Mouse (Mus musculus) spleen, postnatal 4 days (tissue): ENCODE measurements at regions not wholly inside any gene's neighbourhood (a gene's known extent, or its start where the extent isn't known, plus 50 kb on each side); places are given as distances from the start of the nearest gene placed in this dataset.
"Not testable (repeated sequence)": the region's sequence is repeated elsewhere in the genome, so short reads cannot be mapped to it uniquely, and the experiment has no call there.

Experiments used
- DNase-seq, 2 experiments: peaks; one replicate each; pipeline ENCODE4 v3.0.0; 2022; ENCODE audit warnings: low spot score in 2 of 2

- no peak for DNase-seq
Observed at GRCm38 (mm10) chr11:111957721-111958287, 824.2 kb upstream of the Sox9 start.

DNA sequence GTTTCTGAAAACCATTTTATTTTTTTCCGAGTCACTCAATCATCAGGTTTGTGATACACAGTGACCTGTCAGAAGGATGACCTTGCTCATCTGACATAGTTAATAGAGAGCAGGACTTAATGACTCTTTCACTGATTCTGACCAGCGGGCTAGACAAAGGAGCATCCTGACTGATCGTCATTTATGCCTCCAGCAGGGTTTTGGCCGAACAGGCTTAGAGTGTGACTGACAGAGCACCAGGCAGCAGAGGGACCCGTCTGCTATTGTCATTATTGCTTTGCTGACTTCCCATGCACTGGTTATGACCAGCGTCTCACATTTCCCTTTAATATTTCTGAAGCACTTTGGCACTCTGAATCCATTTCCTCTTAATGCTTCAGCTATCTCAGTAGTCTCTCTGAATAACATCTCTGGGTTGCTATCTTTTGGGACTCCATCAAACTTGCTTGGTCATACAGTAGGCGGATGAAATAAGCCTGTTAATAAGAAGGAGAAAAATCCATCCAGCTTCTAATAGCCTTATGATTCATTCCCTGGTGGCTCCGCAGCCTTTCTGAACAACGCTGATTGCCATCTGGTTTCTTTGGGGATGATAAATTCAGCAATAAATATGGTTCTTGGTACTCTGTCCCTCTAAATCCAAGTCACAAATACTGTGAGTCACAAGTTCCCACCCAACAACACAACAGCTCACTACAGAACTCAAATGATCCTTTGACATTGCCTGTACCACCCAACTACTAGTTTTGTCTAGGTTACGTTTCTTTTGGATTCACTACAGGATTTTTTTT, 820.8 kb upstream of the Sox9 start:
- no peak for DNase-seq

DNA sequence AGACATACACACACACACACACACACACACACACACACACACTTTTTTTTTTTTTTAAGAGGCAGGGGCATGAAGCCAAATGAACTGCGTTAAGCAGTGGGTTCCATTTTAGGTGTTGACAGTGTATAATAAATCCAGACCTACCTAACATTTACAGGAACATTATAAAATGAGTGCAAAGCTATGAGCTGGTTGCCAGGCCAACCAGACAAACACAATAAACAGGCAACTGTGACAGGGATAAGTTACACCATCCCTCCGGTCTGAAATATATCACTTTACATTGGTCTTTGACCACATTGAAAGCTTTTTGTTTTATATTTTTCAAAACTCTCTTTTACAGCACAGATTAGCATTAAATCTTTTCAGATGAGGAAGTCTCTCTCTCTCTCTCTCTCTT, 820.2 kb upstream of the Sox9 start:
- no peak for DNase-seq

DNA sequence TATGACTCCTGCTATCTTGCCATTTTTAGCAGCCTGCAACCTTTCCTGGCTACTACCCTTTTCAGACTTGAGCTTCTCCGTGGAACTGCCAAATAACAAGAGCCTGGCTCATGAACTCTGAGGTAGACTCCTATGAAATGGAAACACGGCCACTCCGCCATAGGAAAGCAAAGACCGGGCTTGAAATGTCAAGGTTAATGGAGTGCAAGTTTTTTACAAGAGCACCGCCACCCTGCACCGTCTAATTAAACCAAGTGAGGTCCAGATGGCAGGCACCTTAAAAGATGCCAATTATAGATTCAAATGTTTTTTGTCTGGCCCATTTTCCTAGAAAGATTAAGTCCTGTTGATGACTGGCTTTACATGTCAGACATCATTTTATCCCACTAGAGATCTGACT, 818.0 kb upstream of the Sox9 start:
- DNase-seq: no peak

DNA sequence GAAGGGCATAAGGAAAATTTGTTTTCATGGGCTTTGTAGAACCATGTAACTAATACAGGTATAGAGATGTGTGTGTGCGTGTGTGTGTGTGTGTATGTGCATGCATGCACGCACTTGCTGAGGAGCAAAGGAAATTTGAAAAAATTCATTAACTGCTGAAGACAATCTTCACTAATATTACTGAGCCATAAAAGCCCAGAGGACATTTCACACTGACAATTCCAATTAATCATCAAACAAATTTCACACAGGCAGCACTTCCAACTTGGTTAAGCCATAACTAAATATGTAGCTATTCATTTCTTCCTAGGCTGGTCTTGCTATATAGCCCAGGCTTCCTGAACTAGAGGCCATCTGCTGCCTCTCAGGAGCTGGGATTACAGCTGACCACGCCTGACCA, 815.6 kb upstream of the Sox9 start:
- DNase-seq: no peak

DNA sequence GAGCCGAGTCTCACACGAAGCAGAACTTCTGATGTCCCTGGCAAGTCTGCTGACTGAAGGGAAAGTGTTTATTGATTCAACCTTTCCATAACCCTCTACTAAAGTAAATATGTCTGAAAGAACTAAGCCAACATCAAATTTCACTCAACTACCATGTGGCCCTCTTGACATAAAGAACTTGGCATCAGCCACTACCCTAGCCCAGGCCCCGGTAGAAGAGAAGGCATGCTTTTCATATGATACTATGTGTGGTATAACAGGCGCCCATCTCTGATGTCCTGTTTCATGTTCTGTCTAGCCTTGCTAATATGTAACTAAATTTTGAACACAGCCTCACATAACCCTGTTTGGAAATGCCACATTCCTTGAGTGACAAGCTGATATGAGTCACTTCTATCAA, 811.0 kb upstream of the Sox9 start:
- no peak for DNase-seq

GRCm38 (mm10) chr11:111978667-111979066, 803.4 kb upstream of the Sox9 start:
- DNase-seq: no peak

DNA sequence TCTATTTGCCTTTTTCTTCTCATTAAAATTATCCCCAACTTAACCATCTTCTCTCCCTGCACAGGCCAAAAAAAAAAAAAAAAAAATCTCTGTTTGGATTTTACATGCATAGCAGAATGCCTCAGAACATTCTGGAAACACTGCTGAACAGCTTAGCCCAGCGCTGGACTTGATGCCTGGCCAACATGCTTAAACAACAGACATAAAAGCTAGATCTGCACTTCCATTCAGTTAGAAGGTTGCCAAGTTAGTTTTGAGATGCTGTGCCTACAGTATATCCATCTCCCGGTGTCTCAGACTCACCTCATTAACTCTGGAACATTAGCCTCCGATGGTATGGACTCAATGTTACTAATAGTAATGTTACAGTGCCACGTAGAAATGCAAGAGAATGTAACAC, 785.6 kb upstream of the Sox9 start:
- DNase-seq: no peak

DNA sequence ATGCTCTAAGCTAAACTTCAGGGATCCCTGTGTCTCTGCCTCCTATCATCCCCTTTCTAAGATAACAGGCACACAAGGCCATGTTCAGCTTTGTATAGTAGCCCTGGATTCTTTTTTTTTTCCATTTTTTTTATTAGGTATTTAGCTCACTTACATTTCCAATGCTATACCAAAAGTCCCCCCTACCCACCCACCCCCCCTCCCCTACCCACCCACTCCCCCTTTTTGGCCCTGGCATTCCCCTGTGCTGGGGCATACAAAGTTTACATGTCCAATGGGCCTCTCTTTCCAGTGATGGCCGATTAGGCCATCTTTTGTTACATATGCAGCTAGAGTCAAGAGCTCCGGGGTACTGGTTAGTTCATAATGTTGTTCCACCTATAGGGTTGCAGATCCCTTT, 771.2 kb upstream of the Sox9 start:
- not testable (repeated sequence) for DNase-seq

GRCm38 (mm10) chr11:112017906-112018305, 764.1 kb upstream of the Sox9 start:
- DNase-seq: no peak

DNA sequence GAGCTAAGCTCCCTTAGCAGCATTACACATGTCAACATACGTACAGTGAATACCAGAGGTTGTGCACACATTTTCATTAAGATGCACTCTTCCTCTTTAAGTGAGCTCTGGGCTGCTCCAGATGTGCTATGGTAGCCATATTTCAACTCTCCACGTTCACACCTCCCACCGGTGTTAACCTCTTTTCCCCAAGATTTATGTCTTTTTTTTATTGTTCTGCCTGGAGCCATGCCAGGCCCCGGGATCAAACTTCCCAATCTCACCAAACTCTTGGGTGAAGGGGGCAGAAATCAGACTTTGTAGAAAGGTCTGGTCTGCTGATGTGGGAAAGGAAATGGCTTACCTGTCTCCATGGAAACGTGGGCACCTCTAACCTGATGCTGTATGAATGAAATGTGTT, 754.0 kb upstream of the Sox9 start:
- DNase-seq: no peak

- no peak for DNase-seq
Observed at GRCm38 (mm10) chr11:112038741-112039140, 743.3 kb upstream of the Sox9 start.

- no peak for DNase-seq
Observed at GRCm38 (mm10) chr11:112044455-112044854, 737.6 kb upstream of the Sox9 start.

- DNase-seq: no peak
Observed at GRCm38 (mm10) chr11:112045353-112045752, 736.7 kb upstream of the Sox9 start.

DNA sequence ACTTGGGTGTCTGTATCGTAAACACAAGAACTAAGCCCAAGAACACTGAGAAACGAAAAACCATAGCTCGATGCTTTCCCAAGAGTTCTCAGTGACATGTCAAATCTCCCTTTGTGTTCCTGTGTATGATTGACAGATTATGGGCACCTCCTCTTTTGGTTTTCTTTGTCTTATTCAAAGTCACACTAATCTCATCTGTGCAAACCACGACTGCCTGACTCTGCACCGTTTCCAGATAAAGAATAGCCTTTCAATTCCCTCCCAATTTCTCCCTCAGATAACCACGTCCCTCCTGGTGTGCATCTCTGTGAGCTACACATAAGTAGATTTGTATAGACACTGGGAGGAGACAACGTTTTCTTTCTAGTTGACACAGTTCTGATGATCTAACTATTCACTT, 731.7 kb upstream of the Sox9 start:
- DNase-seq: no peak

- no peak for DNase-seq
Observed at GRCm38 (mm10) chr11:112055591-112055990, 726.4 kb upstream of the Sox9 start.

DNA sequence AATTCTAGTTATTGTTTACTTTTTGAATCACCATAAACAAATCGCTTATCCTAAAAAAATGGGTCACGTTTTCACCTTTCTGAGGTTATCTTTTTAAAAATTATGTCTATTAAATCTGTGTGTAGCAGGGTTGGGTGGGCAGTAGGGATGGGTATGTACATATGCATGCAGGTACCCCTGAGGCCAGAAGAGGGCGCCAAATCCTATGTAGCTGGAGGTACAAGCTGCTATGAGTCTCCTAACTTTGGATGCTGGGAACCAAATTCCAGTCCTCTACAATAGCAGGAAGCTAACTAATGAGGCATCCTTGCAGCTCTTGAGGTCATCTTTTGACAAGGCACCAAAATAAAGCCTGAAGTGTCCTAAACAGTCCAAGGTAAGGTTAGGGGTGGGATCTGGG, 714.8 kb upstream of the Sox9 start:
- DNase-seq: no peak

GRCm38 (mm10) chr11:112068821-112069220, 713.2 kb upstream of the Sox9 start:
- DNase-seq: no peak

DNA sequence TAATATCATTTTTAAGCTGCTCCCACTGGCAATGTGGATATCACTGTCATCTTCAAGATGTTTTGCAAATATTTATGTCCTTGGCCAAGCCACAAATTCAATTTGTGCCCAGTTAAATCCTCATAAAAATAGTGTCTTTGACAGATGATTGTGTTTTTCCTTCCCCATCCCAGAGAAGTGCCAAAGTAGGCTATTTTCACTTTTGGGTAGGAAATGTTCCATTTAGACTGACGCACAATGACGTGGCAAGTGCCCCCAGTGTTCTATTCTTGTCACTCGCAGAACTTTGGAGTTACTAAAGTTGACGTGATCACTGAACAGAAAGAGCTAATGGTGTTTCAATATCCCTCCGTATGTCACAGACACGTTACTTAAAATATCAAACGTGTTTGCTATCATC, 710.5 kb upstream of the Sox9 start:
- DNase-seq: no peak

DNA sequence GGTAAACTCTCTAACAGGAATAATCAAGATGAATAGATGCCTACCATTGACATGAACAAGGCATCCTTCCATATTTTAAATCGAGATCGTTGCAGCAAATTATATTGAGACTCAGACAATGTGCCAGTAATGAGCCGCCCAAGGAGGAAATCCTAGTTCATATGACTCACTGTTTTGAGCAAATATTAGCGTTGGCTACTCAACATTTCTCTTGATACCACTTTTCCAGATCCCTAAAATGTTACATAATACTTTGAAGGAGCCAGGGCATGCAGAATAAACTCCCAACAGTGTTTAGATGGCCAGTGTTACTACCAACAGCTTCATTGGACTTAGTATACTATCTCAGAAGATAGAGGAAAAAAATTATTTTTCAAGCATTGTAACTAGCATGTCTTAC, 700.6 kb upstream of the Sox9 start:
- DNase-seq: no peak

DNA sequence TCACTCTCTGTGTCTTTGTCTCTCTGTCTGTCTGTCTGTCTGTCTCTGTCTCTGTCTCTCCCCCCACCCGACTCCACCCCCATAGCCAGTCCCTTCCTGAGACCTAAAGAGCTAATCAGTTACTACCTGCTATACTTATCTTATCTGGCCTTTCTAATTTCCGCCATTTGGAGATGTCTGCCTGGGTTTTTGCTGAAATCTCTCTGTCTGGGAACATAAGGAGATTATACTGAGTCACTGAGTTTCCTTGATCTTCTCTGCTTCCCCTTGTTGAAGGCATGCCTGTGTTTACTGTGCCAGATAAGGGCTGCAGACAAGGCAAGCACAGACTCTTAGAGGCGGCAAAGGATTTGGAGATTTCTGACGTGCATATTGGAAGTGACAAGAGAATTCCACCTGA, 699.0 kb upstream of the Sox9 start:
- DNase-seq: no peak

DNA sequence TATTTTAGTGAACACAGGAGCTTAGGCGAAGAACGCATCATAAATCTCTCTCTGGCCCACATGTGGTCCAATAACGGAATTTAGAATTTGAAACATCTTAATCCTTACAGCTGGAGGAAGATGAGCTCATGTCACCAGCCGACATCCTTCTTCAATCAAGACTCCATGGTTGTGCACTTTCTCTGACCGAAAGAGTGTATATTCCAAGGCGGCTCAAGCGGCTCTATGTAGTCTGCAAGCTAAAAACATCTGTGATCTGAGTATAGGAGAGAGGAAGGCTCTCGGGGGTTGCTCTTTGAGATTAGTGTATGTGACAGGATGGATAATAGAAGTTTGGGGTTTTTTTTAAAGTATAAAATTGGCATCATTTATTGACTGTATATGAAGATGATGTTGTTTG, 689.9 kb upstream of the Sox9 start:
- DNase-seq: no peak

DNA sequence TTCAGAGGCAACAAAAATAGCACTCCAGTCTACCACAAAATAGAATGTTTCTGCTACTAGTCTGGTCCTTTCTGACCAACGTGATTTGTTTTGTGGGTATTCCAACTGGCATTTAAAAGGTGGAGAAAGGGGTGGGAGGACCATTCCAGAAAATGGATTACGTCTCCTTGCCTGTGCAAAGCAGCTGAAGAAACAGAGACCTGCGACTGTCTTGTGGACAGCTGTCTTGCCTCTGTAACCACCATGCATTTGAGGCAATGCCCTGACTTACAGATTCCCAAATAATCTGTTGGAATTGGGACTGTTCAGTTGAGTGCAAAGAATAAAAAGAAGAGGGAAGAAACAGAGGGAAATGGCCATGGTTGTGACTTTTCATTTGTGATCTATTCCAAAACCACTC, 687.0 kb upstream of the Sox9 start:
- no peak for DNase-seq

GRCm38 (mm10) chr11:112098161-112098560, 683.9 kb upstream of the Sox9 start:
- no peak for DNase-seq
